Mouse (Mus musculus) limb, embryonic 13.5 days (tissue): ENCODE results near the gene CK137956. TPM values are rescaled to one million over a fixed set of nuclear protein-coding genes. Genes with fewer than 3 reads are reported as not detected.

Experiments
- ATAC-seq: fragments of 200-750 bp; cut with Nextera tagmentation; 2 replicates; pipeline ENCODE4 v1.8.0; 2017; ENCODE audit warnings: low read depth, moderate number of reproducible peaks, moderate TSS enrichment; ENCODE audit not compliant: low FRiP score
- H3K27ac ChIP-seq: fragments of 300-500 bp; sonication (generic); 2 replicates; pipeline ENCODE4 v1.5.1; 2015; ENCODE audit warnings: inconsistent platforms, mild to moderate bottlenecking, moderate library complexity
- H3K27me3 ChIP-seq: fragments of 300-500 bp; sonication (generic); 2 replicates; pipeline ENCODE4 v1.6.1; 2015; ENCODE audit warnings: mild to moderate bottlenecking, inconsistent platforms
- H3K36me3 ChIP-seq: fragments of 300-500 bp; sonication (generic); 2 replicates; pipeline ENCODE4 v1.6.1; 2015; ENCODE audit warnings: inconsistent platforms, mild to moderate bottlenecking, moderate library complexity
- H3K4me1 ChIP-seq: fragments of 300-500 bp; sonication (generic); 2 replicates; pipeline ENCODE4 v1.6.1; 2015; ENCODE audit warnings: inconsistent platforms
- H3K4me2 ChIP-seq: fragments of 300-500 bp; sonication (generic); replicated peaks from 2 replicates; pipeline ENCODE4 v1.6.1; 2015; ENCODE audit warnings: inconsistent platforms, mild to moderate bottlenecking, moderate library complexity
- H3K4me3 ChIP-seq: fragments of 300-500 bp; sonication (generic); 2 replicates; pipeline ENCODE4 v1.5.1; 2015; ENCODE audit warnings: moderate library complexity, mild to moderate bottlenecking, inconsistent platforms
- H3K9ac ChIP-seq: fragments of 300-500 bp; sonication (generic); 2 replicates; pipeline ENCODE4 v1.6.1; 2015; ENCODE audit warnings: mild to moderate bottlenecking, inconsistent platforms
- H3K9me3 ChIP-seq: fragments of 300-500 bp; sonication (generic); 2 replicates; pipeline ENCODE4 v1.6.1; 2016; ENCODE audit warnings: inconsistent platforms
- WGBS: fragments of 180-500 bp; shearing (Covaris S2); methylation state at CpG from one replicate; pipeline ENCODE4 v1.1.7; 2015; 5-methylcytosine and 5-hydroxymethylcytosine counted together
- polyA plus RNA-seq: library from polyadenylated mRNA; unstranded; fragments of >200 nt; fragmentation: Nextera tagmentation; extraction: Ambion mirVana; gene quantifications from 2 replicates; pipeline ENCODE4 v1.2.1, GENCODE M21; 2015

The CK137956 gene
- polyA plus RNA-seq, 1 experiment from 2014 or later = not detected

GRCm38 (mm10) chr4:127985874-127986273, 15.1 kb upstream of the CK137956 start:
- no peaks in the 10 kb centered on the region for H3K36me3 ChIP-seq
- no peaks in the 10 kb centered on the region for H3K9me3 ChIP-seq
- WGBS = 13% methylated on average over 10 of the region's 10 CpGs
- no peak overlapping the region for H3K9ac ChIP-seq
- ATAC-seq = no peak
- no peak overlapping the region for H3K4me3 ChIP-seq
- no peak overlapping the region for H3K4me2 ChIP-seq
- no peak overlapping the region for H3K27ac ChIP-seq
- H3K4me1 ChIP-seq = peaks cover 3% of the 10 kb centered on the region; the same call in 1 of the 2 replicates
- peaks cover 87% of the 10 kb centered on the region for H3K27me3 ChIP-seq

DNA sequence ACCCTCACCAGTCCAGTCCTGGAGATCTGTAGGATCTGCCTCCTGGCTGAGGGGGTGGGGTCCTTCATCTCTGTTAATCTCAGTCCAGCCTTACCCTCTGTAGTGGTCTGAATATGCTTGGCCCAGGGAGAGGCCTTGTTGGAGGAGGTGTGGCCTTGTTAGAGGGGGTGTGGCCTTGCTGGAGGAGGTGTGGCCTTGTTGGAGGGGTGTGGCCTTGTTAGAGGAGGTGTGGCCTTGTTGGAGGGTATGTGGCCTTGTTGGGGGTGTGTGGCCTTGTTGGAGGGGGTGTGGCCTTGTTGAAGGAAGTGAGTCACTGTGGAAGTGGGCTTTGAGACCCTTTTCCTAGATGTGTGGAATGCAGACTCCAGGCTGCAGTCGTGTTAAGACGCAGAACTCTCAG, 13.7 kb upstream of the CK137956 start:
- H3K4me2 ChIP-seq = no peak overlapping the region
- no peak overlapping the region for H3K9ac ChIP-seq
- H3K27ac ChIP-seq = no peak overlapping the region
- H3K4me1 ChIP-seq = peaks cover 3% of the 10 kb centered on the region; the same call in 1 of the 2 replicates
- WGBS = 89% methylated on average over 2 of the region's 2 CpGs
- H3K27me3 ChIP-seq = peaks cover 72% of the 10 kb centered on the region
- no peak overlapping the region for H3K4me3 ChIP-seq
- no peaks in the 10 kb centered on the region for H3K36me3 ChIP-seq
- no peak for ATAC-seq
- H3K9me3 ChIP-seq = no peaks in the 10 kb centered on the region

DNA sequence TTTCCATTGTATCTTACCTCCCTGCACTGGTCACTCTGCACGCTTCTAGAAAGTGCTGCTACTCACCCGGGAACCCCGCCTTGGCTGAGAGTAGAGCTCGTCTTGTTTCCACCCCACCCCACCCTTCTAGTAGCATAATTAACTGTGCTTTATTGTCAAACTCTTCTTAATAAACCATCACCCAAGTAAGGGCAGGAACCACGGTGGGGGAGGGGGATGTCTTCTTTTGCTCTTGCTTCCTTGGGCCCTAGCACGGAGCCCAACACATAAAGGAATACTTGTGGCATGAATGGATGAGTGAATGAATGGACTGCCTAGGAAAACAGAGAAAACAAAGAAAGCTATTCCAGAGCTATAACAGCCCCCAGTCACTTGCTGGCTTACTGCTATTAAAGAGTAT, 10.4 kb upstream of the CK137956 start:
- WGBS = 72% methylated on average over 6 of the region's 6 CpGs
- Histone ChIP-seq H3K36me3 (no peaks in the 10 kb centered on the region), H3K4me3 (no peak overlapping the region), H3K27me3 (peaks cover 43% of the 10 kb centered on the region), H3K27ac (no peak overlapping the region), H3K4me2 (no peak overlapping the region), H3K9ac (no peak overlapping the region), H3K9me3 (no peaks in the 10 kb centered on the region), H3K4me1 (no peaks in the 10 kb centered on the region)
- ATAC-seq = no peak

- Histone ChIP-seq H3K4me3 (no peak overlapping the region), H3K9me3 (peaks cover 3% of the 10 kb centered on the region; the same call in 1 of the 2 replicates), H3K4me2 (no peak overlapping the region), H3K27me3 (peaks cover 66% of the 10 kb centered on the region), H3K36me3 (no peaks in the 10 kb centered on the region), H3K27ac (no peak overlapping the region), H3K4me1 (no peaks in the 10 kb centered on the region), H3K9ac (no peak overlapping the region)
- WGBS = 80% methylated on average over 3 of the region's 3 CpGs
- ATAC-seq = no peak
These were observed 2.2 kb upstream of the CK137956 start for GRCm38 (mm10) chr4:127972976-127973375.

DNA sequence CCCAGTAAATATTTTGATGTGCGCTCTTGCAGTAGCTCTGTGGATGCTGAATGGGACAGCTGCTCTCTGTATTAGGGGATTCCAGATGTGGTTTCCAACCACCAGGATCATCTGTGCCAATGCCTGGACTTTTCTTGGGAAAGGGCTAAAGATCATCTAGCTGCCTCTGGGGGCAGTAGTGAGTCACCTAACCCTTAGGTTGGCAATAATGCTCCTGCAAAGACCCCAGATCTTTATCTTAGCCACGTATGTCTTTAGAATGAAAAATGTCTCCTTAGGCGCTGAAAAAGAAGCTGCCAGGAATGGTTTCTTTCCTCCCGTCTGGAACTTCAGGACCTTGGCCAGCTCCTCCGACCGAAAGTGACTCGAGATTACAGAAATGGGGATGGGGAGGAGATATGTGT, 731 bp downstream of the CK137956 start:
- WGBS = 5% methylated on average over 7 of the region's 7 CpGs
- Histone ChIP-seq H3K4me2 (no peak overlapping the region), H3K4me1 (no peaks in the 10 kb centered on the region), H3K36me3 (no peaks in the 10 kb centered on the region), H3K9me3 (peaks cover 3% of the 10 kb centered on the region; the same call in 1 of the 2 replicates), H3K27ac (no peak overlapping the region), H3K9ac (no peak overlapping the region), H3K27me3 (peaks cover 71% of the 10 kb centered on the region), H3K4me3 (no peak overlapping the region)
- no peak for ATAC-seq

DNA sequence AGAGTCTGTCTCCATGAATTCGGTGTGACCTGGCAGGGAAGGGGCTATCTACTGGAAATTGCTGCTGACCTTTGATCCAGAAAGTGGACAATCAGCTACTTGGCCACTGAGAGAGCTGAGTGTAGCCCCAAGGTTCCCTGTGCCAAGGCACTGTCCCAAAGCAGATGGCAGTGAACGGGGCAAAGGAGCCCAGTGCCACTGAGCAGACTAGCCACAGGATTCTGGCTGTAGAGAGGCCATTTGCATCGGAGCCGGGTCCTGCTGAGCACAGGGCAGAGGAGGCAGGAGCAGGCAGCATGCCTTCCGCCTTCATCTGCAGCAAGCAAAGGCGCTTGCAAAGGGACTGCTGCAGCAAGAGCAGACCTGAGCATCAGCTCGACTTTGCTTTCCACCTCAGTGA, 1.6 kb downstream of the CK137956 start:
- Histone ChIP-seq H3K4me3 (no peak overlapping the region), H3K4me1 (no peaks in the 10 kb centered on the region), H3K36me3 (no peaks in the 10 kb centered on the region), H3K9me3 (no peaks in the 10 kb centered on the region), H3K27me3 (peaks cover 67% of the 10 kb centered on the region), H3K4me2 (no peak overlapping the region), H3K9ac (no peak overlapping the region), H3K27ac (no peak overlapping the region)
- 12% methylated on average over 7 of the region's 7 CpGs for WGBS
- ATAC-seq = no peak

DNA sequence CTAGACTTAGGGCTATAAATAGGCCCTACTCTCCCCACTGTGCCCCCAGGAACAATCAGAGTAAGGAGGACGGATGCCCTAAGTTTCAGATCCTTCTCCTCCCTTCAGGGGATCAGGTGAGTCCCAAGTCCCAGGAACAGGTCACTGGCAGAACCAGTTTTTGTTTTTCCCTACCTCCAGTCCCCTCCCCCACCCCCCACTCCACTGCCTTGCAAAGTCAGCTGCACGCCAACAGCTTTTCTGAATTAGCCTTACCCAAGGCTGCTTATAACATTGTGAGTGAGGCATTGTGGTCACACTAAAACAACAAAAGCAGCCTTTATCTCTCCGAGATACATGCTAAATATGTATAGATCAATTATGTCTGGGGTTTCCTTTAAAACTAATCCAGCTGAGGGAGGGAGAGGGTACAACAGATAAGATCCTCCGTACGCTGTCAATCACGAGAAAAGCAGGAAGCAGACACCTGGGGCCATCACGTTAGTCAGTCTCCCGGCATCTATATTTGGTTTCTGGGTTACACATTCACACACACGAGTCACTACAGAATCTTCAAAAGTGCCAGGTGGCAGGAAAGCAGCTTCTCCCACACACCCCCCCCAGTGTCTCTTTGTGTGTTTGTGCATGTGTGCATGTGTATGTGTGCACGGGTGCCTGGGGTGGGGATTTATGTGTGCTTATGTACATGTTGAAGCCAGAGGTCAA, 17.6 kb downstream of the CK137956 start:
- Histone ChIP-seq H3K4me1 (peaks cover 10% of the 10 kb centered on the region; the same call in 1 of the 2 replicates), H3K27me3 (no peaks in the 10 kb centered on the region), H3K4me3 (no peak overlapping the region), H3K36me3 (no peaks in the 10 kb centered on the region), H3K4me2 (no peak overlapping the region), H3K9ac (no peak overlapping the region), H3K9me3 (no peaks in the 10 kb centered on the region), H3K27ac (no peak overlapping the region)
- 47% methylated on average over 10 of the region's 10 CpGs for WGBS
- no peak for ATAC-seq

GRCm38 (mm10) chr4:127947696-127948095, 23.1 kb downstream of the CK137956 start:
- Histone ChIP-seq H3K4me3 (no peak overlapping the region), H3K9me3 (no peaks in the 10 kb centered on the region), H3K27ac (no peak overlapping the region), H3K27me3 (no peaks in the 10 kb centered on the region), H3K36me3 (no peaks in the 10 kb centered on the region), H3K4me1 (peaks cover 2% of the 10 kb centered on the region; the same call in 1 of the 2 replicates), H3K9ac (no peak overlapping the region), H3K4me2 (no peak overlapping the region)
- no peak for ATAC-seq
- WGBS = 65% methylated on average over 2 of the region's 2 CpGs

DNA sequence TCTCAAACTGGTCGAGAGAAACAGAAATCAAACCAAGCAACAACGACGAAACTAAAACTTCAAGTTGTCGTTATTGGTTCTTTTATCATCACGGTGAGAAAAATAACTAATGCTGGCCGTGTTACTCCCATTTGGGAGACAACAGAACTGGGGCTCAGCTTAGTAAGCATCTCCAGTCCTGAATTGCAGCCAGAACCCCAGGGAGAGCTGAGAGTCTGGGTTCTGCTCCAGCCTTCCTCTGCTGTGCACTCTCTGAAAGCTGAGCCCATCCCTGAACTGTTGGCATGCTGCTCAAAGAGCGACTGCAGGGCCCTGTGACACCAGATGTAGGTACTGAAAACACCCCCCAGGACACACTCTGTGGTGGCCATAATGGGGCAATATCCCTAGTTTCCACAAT, 33.3 kb downstream of the CK137956 start:
- no peak for ATAC-seq

DNA sequence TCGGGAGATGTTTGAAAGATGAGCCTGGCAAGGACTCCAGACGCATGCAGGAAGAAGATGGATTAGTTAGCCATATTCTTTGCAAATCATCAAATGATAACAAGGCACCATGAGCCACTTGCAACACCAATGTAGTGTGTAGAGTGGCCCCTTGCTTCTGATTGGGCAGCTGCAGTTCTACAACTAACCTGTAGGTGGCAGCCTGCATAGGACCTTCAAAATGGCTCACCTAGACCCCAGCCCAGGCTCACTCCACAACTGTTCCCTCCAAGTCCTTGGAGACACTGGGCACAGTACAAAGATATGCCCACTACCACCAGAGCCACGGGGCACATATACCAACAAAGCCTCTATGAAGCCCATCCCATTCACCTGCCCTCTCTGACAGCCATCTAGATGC, 35.4 kb downstream of the CK137956 start:
- no peak overlapping the region for H3K9ac ChIP-seq
- WGBS = 49% methylated on average over 3 of the region's 3 CpGs

More for the DNA sequence above, 33.3 kb downstream of the CK137956 start:
- H3K4me1 ChIP-seq = no peaks in the 10 kb centered on the region
- no peak overlapping the region for H3K4me2 ChIP-seq
- no peaks in the 10 kb centered on the region for H3K9me3 ChIP-seq
- WGBS = 86% methylated on average over 7 of the region's 7 CpGs
- H3K27me3 ChIP-seq = no peaks in the 10 kb centered on the region
- H3K9ac ChIP-seq = no peak overlapping the region
- no peak overlapping the region for H3K4me3 ChIP-seq
- H3K36me3 ChIP-seq = no peaks in the 10 kb centered on the region
- no peak overlapping the region for H3K27ac ChIP-seq

GRCm38 (mm10) chr4:127913551-127913950, 57.2 kb downstream of the CK137956 start:
- H3K9me3 ChIP-seq = no peaks in the 10 kb centered on the region
- H3K27me3 ChIP-seq = no peaks in the 10 kb centered on the region
- H3K27ac ChIP-seq = no peak overlapping the region
- no peak for ATAC-seq
- 82% methylated on average over 7 of the region's 7 CpGs for WGBS
- no peaks in the 10 kb centered on the region for H3K4me1 ChIP-seq
- H3K4me3 ChIP-seq = no peak overlapping the region
- no peak overlapping the region for H3K9ac ChIP-seq
- H3K4me2 ChIP-seq = no peak overlapping the region
- H3K36me3 ChIP-seq = no peaks in the 10 kb centered on the region

More for the DNA sequence above, 35.4 kb downstream of the CK137956 start:
- Histone ChIP-seq H3K4me2 (no peak overlapping the region), H3K27ac (no peak overlapping the region), H3K4me1 (no peaks in the 10 kb centered on the region), H3K4me3 (no peak overlapping the region), H3K36me3 (no peaks in the 10 kb centered on the region), H3K27me3 (no peaks in the 10 kb centered on the region), H3K9me3 (no peaks in the 10 kb centered on the region)
- ATAC-seq = no peak

DNA sequence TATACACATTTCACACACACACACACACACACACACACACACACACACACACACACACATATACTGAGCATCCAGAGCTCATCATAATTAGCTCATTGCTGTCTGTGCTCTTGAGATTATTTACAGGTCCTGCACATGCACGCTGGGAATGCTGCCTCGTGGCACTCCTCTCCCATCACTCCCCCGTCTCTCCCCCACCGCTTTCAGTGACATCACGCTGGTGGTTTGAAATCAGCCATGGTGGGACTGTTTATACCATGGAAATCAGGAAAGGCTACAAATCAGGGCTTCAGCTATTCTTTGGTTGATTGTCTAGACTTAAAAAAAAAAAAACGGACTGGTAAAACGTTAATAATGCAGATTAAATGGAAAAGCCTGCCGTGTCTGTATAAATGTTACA, 63.6 kb downstream of the CK137956 start:
- H3K27me3 ChIP-seq = no peaks in the 10 kb centered on the region
- no peaks in the 10 kb centered on the region for H3K36me3 ChIP-seq
- peaks cover 6% of the 10 kb centered on the region for H3K4me1 ChIP-seq
- no peak overlapping the region for H3K9ac ChIP-seq
- H3K4me2 ChIP-seq = no peak overlapping the region
- no peaks in the 10 kb centered on the region for H3K9me3 ChIP-seq
- H3K27ac ChIP-seq = no peak overlapping the region
- ATAC-seq = no peak
- H3K4me3 ChIP-seq = no peak overlapping the region
- WGBS = 78% methylated on average over 8 of the region's 8 CpGs

DNA sequence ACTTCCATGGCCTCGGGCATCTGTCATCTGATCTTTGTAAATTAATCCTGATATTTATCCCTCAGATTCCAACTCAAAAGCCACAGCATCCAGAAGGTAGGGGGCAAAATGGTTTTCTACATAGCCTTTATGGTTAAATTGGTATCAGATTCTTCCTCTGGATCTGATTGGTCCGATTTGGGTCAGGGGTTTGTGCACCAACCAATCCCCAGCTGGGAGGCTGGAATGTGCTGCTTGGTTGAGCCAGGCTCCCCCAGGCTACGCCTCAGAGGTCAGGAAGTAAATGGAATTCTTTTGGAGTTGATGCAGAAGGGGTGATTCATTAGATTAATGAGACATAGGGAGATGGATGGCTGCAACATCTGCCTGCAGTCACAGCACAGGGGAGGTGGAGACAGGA, 66.8 kb downstream of the CK137956 start:
- 67% methylated on average over 3 of the region's 3 CpGs for WGBS
- no peak for ATAC-seq
- Histone ChIP-seq H3K9ac (no peak overlapping the region), H3K27ac (no peak overlapping the region), H3K9me3 (no peaks in the 10 kb centered on the region), H3K4me3 (no peak overlapping the region), H3K4me1 (peaks cover 6% of the 10 kb centered on the region), H3K4me2 (no peak overlapping the region), H3K27me3 (no peaks in the 10 kb centered on the region), H3K36me3 (no peaks in the 10 kb centered on the region)
